Mouse (Mus musculus): ENCODE measurements at regions not wholly inside any gene's neighbourhood (a gene's known extent, or its start where the extent isn't known, plus 50 kb on each side); places are given as distances from the start of the nearest gene placed in this dataset.
"Not testable (repeated sequence)": the region's sequence is repeated elsewhere in the genome, so short reads cannot be mapped to it uniquely, and the experiment has no call there.

GRCm38 (mm10) chr12:3188734-3189275 is 121.0 kb downstream of the Rab10 start:
- DNase-seq; H3K4me2 ChIP-seq (ENCODE audit: low read length); H3K4me3 ChIP-seq (replicated peaks; ENCODE audit: low read depth, low read length); H3K9ac ChIP-seq (replicated peaks; ENCODE audit: low read length); H3K36me3 ChIP-seq (ENCODE audit: control insufficient read depth, insufficient read depth, low read length); ATAC-seq (ENCODE audit: low FRiP score, low TSS enrichment); H3K9me3 ChIP-seq (ENCODE audit: control insufficient read depth, low read length); H3K4me1 ChIP-seq (ENCODE audit: control insufficient read depth, insufficient read depth, low read length); H3K27ac ChIP-seq (replicated peaks; ENCODE audit: low read depth, low read length); H3K27me3 ChIP-seq (ENCODE audit: control insufficient read depth, insufficient read depth, low read length): not testable (repeated sequence)
- 62% methylated on average over 2 of the region's 2 CpGs for WGBS

DNA sequence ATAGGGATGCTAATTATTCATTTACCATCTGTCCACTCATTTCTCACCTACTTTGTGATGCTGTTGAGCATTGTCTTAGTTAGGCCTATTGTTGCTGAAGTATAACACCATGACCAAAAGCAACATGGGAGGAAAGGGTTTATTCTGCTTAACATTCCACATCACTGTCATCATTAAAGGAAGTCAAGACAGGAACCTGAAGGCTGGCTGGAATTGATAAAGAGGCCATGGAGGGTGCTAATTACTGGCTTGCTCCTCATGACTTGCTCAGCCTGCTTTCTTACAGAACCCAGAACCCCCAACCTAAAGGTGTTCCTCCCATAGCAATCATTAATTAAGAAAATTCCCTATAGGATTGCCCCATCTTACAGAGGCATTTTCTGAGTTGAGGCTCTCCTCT is 121.6 kb downstream of the Rab10 start:
- Histone ChIP-seq H3K4me2 (ENCODE audit: low read length) (no peak overlapping the region), H3K27ac (replicated peaks; ENCODE audit: low read depth, low read length) (no peak overlapping the region), H3K4me1 (ENCODE audit: control insufficient read depth, insufficient read depth, low read length) (no peaks in the 10 kb centered on the region), H3K9ac (replicated peaks; ENCODE audit: low read length) (no peak overlapping the region), H3K4me3 (replicated peaks; ENCODE audit: low read depth, low read length) (no peak overlapping the region), H3K36me3 (ENCODE audit: control insufficient read depth, insufficient read depth, low read length) (no peaks in the 10 kb centered on the region), H3K9me3 (ENCODE audit: control insufficient read depth, low read length) (no peaks in the 10 kb centered on the region), H3K27me3 (ENCODE audit: control insufficient read depth, insufficient read depth, low read length) (no peaks in the 10 kb centered on the region)
- no peak for ATAC-seq (ENCODE audit: low FRiP score, low TSS enrichment)
- no peak for DNase-seq

DNA sequence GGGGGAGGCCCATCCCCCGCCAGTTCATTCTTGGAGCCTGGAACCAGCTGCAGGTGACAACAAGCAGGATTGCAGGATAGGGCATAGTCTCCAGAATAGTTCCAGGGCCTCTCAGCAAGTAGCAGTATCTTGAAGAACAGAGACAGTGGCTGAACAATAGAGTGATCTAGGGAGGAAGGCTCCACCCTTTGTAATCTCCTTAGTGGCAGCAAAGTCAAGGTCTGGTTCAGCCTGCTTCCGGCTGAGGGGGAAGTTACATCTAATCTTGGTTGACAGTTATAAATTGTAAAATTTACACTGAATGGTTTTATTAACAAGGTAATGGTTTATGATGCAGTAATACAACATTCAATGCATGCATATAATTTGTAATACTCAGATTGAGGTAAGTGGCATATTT is 136.4 kb downstream of the Rab10 start:
- ATAC-seq (ENCODE audit: low FRiP score, low TSS enrichment) (no peak), DNase-seq (no peak)
- no peak overlapping the region for H3K27ac ChIP-seq (replicated peaks; ENCODE audit: low read depth, low read length)
- no peak overlapping the region for H3K9ac ChIP-seq (replicated peaks; ENCODE audit: low read length)
- no peak overlapping the region for H3K4me2 ChIP-seq (ENCODE audit: low read length)
- H3K4me1 ChIP-seq (ENCODE audit: control insufficient read depth, insufficient read depth, low read length) = no peaks in the 10 kb centered on the region
- no peaks in the 10 kb centered on the region for H3K9me3 ChIP-seq (ENCODE audit: control insufficient read depth, low read length)
- H3K27me3 ChIP-seq (ENCODE audit: control insufficient read depth, insufficient read depth, low read length) = no peaks in the 10 kb centered on the region
- H3K36me3 ChIP-seq (ENCODE audit: control insufficient read depth, insufficient read depth, low read length) = no peaks in the 10 kb centered on the region
- WGBS = 58% methylated on average over 2 of the region's 2 CpGs
- no peak overlapping the region for H3K4me3 ChIP-seq (replicated peaks; ENCODE audit: low read depth, low read length)

- H3K27ac ChIP-seq (replicated peaks; ENCODE audit: low read depth, low read length); DNase-seq; H3K4me2 ChIP-seq (ENCODE audit: low read length); ATAC-seq (ENCODE audit: low FRiP score, low TSS enrichment); H3K9ac ChIP-seq (replicated peaks; ENCODE audit: low read length); H3K36me3 ChIP-seq (ENCODE audit: control insufficient read depth, insufficient read depth, low read length); H3K27me3 ChIP-seq (ENCODE audit: control insufficient read depth, insufficient read depth, low read length); H3K4me3 ChIP-seq (replicated peaks; ENCODE audit: low read depth, low read length); H3K9me3 ChIP-seq (ENCODE audit: control insufficient read depth, low read length); H3K4me1 ChIP-seq (ENCODE audit: control insufficient read depth, insufficient read depth, low read length): not testable (repeated sequence)
- WGBS = 11% methylated on average over 8 of the region's 8 CpGs
Observed at GRCm38 (mm10) chr12:3169705-3170287, 140.0 kb downstream of the Rab10 start.

DNA sequence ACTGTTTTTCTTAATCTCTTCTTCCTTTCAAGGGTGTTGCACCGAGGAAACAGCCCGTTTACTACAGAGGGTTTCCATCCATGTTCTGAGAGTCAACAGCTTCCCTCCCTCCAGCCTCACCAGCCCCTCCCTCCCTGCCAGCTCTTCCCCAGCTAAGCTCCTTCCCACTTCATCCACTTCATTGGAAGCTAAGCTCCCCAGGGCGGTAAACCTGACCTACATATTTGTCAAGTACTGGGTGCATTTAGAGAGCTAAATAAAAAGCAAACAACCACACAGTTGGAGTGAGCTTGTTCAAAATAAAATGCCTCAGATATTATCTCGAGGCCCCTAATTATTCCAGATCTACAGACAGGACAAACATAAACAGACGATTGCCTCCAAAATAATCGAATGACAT is 148.1 kb downstream of the Rab10 start:
- not testable (repeated sequence) for H3K4me1 ChIP-seq (ENCODE audit: control insufficient read depth, insufficient read depth, low read length); H3K9me3 ChIP-seq (ENCODE audit: control insufficient read depth, low read length); H3K4me3 ChIP-seq (replicated peaks; ENCODE audit: low read depth, low read length); DNase-seq; H3K27me3 ChIP-seq (ENCODE audit: control insufficient read depth, insufficient read depth, low read length); H3K4me2 ChIP-seq (ENCODE audit: low read length); H3K36me3 ChIP-seq (ENCODE audit: control insufficient read depth, insufficient read depth, low read length); ATAC-seq (ENCODE audit: low FRiP score, low TSS enrichment); H3K27ac ChIP-seq (replicated peaks; ENCODE audit: low read depth, low read length); H3K9ac ChIP-seq (replicated peaks; ENCODE audit: low read length)
- 72% methylated on average over 6 of the region's 6 CpGs for WGBS

GRCm38 (mm10) chr12:3158771-3159170 is 151.0 kb downstream of the Rab10 start:
- not testable (repeated sequence) for H3K27ac ChIP-seq (replicated peaks; ENCODE audit: low read depth, low read length); H3K9me3 ChIP-seq (ENCODE audit: control insufficient read depth, low read length); ATAC-seq (ENCODE audit: low FRiP score, low TSS enrichment); H3K4me3 ChIP-seq (replicated peaks; ENCODE audit: low read depth, low read length); H3K4me2 ChIP-seq (ENCODE audit: low read length); H3K27me3 ChIP-seq (ENCODE audit: control insufficient read depth, insufficient read depth, low read length); DNase-seq; H3K4me1 ChIP-seq (ENCODE audit: control insufficient read depth, insufficient read depth, low read length); H3K9ac ChIP-seq (replicated peaks; ENCODE audit: low read length); H3K36me3 ChIP-seq (ENCODE audit: control insufficient read depth, insufficient read depth, low read length)
- 87% methylated on average over 2 of the region's 2 CpGs for WGBS

GRCm38 (mm10) chr12:3153705-3154104 is 156.1 kb downstream of the Rab10 start:
- WGBS = 86% methylated on average over 6 of the region's 7 CpGs
- not testable (repeated sequence) for H3K9ac ChIP-seq (replicated peaks; ENCODE audit: low read length); H3K9me3 ChIP-seq (ENCODE audit: control insufficient read depth, low read length); H3K4me3 ChIP-seq (replicated peaks; ENCODE audit: low read depth, low read length); H3K4me2 ChIP-seq (ENCODE audit: low read length); ATAC-seq (ENCODE audit: low FRiP score, low TSS enrichment); H3K27ac ChIP-seq (replicated peaks; ENCODE audit: low read depth, low read length); H3K27me3 ChIP-seq (ENCODE audit: control insufficient read depth, insufficient read depth, low read length); H3K4me1 ChIP-seq (ENCODE audit: control insufficient read depth, insufficient read depth, low read length); DNase-seq; H3K36me3 ChIP-seq (ENCODE audit: control insufficient read depth, insufficient read depth, low read length)

DNA sequence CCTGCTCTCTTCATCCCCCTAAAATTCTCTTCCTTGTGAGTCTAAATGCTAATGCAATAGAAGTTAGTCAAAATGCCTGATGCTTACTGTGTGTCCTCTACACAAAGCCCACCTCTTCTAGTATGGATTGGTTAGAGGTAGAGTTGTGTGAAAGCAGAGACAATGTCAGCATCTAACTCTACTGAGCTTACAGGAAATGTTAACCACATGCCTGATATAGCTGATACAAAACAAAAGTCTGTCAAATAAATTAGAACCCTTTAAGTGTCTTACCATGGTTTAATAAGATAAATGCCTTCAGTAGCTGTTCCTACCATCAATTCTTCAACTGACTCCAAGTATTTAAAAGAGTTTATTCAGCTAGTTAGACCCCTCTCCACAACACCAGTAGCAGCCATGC is 177.2 kb downstream of the Rab10 start:
- H3K27ac ChIP-seq (replicated peaks; ENCODE audit: low read depth, low read length); DNase-seq; H3K4me1 ChIP-seq (ENCODE audit: control insufficient read depth, insufficient read depth, low read length); H3K27me3 ChIP-seq (ENCODE audit: control insufficient read depth, insufficient read depth, low read length); H3K9me3 ChIP-seq (ENCODE audit: control insufficient read depth, low read length); ATAC-seq (ENCODE audit: low FRiP score, low TSS enrichment); H3K9ac ChIP-seq (replicated peaks; ENCODE audit: low read length); H3K4me2 ChIP-seq (ENCODE audit: low read length); H3K4me3 ChIP-seq (replicated peaks; ENCODE audit: low read depth, low read length); H3K36me3 ChIP-seq (ENCODE audit: control insufficient read depth, insufficient read depth, low read length): not testable (repeated sequence)

GRCm38 (mm10) chr12:3131149-3131751 is 178.5 kb downstream of the Rab10 start:
- H3K4me3 ChIP-seq (replicated peaks; ENCODE audit: low read depth, low read length); ATAC-seq (ENCODE audit: low FRiP score, low TSS enrichment); H3K27ac ChIP-seq (replicated peaks; ENCODE audit: low read depth, low read length); DNase-seq; H3K9ac ChIP-seq (replicated peaks; ENCODE audit: low read length); H3K4me1 ChIP-seq (ENCODE audit: control insufficient read depth, insufficient read depth, low read length); H3K9me3 ChIP-seq (ENCODE audit: control insufficient read depth, low read length); H3K4me2 ChIP-seq (ENCODE audit: low read length); H3K36me3 ChIP-seq (ENCODE audit: control insufficient read depth, insufficient read depth, low read length); H3K27me3 ChIP-seq (ENCODE audit: control insufficient read depth, insufficient read depth, low read length): not testable (repeated sequence)
- WGBS = 86% methylated on average over 6 of the region's 6 CpGs
